Mouse (Mus musculus) A20 (cell line): Measurements from ENCODE around the gene Rbm20.

Experiments used
- DNase-seq: peaks from one replicate; pipeline ENCODE4 v3.0.0-alpha.2; 2011; ENCODE audit warnings: low read depth, low spot score

Gene Rbm20

GRCm38 (mm10) chr19:53810024-53810423, 132.9 kb downstream of the Rbm20 start:
- DNase-seq, result no peak

GRCm38 (mm10) chr19:53810584-53810983, 133.5 kb downstream of the Rbm20 start:
- no peak for DNase-seq

DNA sequence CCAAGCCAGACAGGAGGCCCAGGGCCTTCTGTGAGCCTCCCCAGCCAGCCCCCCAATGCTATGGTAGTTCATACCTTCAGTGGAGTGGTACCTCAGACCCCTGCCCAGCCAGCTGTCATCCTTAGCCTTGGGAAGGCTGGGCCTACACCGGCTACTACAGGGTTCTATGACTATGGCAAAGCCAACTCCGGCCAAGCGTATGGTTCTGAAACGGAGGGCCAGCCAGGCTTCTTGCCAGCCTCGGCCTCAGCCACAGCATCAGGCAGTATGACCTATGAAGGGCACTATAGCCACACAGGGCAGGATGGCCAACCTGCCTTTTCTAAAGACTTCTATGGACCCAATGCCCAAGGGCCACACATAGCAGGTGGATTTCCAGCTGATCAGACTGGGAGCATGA, 136.5 kb downstream of the Rbm20 start:
- no peak for DNase-seq

DNA sequence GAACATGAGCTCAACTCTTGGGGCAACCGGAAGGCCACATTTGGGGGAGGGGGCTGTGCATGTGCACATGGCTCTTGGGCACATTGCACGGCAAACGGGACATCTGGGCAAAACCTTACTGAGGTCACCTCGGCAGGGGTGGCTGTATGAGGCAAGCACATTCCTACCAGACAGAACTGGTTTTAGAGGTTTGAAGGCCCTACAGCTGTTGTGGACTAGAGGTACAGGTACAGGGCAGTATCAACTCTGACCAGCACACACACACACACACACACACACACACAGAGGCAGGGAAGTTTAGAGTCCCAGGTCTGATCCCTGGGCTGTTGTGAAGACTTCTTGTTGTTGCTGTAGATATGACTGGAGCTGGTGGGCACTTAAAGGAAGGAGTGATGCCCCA, 138.6 kb downstream of the Rbm20 start:
- DNase-seq, result no peak

DNA sequence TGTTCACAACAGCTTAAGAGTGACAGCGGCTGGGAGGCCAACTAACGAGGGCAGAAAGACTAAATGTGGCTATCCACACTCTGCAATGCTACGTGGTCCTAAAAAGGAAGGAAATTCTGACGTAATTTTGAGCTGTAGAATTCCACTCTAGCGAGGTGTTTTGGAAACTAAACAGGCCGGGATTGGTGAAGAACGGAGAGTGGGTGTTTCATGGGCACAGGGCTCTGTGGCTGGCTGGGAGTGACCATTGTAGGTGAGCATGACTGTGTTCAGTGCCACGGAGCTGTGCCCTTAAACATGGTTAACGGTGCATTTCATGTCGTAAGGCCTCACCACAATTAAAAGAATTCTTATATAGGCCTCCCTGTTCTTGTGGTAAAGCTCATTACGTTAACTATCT, 139.1 kb downstream of the Rbm20 start:
- DNase-seq, result no peak

GRCm38 (mm10) chr19:53819299-53819698, 142.2 kb downstream of the Rbm20 start:
- no peak for DNase-seq

GRCm38 (mm10) chr19:53821241-53822120, 144.4 kb downstream of the Rbm20 start:
- no peak for DNase-seq

DNA sequence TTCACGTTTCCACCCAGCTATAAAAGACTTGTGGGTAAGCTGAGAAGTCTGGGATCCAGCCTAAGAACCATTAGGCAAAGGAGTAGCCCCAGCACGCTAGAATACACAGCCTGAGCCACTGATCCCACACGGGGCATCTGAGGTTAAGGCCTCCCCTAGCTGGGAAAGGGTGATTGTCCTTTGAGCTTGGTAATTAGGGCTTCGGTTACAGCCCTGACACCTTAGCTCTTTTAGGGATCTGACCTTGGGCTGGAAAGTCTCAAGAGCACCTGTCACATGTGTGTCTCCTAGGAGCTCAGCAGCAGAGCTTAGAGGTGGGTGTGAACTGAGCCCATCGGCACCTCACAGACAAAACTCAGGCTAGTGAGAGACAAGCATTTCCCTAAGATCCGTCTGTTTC, 146.7 kb downstream of the Rbm20 start:
- no peak for DNase-seq

DNA sequence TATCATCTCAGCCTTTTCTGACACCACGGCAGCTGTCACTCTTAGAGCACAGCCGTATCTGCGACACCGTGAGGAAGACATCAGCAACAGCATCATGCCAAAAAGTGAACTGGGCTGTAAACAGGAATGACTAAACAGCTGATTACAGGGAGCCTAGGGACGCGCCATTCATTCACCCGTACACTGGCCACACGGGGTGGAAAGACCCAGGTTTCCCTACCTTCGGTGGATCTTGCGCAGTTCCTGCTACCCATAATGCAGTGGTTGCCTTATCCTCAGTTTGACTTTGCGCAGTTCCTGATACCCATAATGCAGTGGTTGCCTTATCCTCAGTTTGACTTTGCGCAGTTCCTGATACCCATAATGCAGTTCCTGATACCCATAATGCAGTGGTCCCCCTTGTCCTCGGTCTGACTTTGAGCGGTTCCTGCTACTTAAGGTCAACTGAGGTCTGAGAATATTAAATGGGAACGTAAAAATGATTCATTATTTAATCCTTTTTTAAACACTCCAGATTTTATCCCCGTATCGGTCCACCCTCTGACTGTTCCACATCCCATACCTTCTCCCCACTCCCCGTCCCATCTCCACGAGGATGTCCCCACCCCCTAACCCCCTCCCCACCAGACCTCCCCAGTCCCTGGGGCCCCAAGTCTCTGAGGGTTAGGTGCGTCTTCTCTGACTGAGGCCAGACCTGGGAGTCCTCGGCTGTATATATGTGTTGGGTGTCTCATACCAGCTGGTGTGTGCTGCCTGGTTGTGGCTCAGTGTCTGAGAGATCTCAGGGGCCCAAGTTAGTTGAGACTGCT, 148.0 kb downstream of the Rbm20 start:
- DNase-seq, result no peak

DNA sequence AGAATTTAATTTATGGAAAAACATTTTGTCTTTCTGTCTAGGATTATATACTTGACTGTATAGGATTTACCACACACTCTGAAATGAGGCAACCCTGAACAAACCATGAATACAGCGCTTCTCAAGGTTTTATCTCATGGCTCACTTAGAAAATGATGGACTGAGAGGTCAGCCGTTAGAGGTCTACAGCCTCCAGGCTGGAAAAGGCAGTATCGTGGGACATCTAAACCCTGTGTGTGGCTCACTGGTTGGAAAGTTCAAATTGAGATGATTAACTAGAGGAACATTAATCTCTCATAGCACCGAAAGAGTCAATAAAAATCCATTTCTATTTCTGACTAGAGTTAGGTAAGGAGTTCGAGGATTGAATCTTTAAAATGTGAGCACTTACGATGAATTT, 152.9 kb downstream of the Rbm20 start:
- no peak for DNase-seq

- no peak for DNase-seq
Observed at GRCm38 (mm10) chr19:53830407-53831163, 153.5 kb downstream of the Rbm20 start.

DNA sequence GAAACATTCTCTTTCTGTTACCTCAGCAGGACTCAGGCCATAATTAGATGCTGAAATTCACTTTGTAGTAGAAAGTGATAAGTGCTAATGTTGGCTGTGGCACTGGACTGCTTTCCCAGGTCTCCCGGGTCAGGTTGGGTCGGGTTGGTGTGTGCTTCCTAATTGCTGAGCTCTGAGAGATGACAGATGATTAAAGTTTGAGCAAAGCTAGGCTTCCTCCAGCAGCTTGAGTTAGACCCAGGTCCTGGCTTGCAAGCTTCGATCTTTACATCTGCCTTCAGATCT, 154.0 kb downstream of the Rbm20 start:
- DNase-seq, result no peak

GRCm38 (mm10) chr19:53832512-53832911, 155.4 kb downstream of the Rbm20 start:
- DNase-seq, result no peak

- DNase-seq, result no peak
Observed at GRCm38 (mm10) chr19:53833745-53834369, 156.8 kb downstream of the Rbm20 start.

DNA sequence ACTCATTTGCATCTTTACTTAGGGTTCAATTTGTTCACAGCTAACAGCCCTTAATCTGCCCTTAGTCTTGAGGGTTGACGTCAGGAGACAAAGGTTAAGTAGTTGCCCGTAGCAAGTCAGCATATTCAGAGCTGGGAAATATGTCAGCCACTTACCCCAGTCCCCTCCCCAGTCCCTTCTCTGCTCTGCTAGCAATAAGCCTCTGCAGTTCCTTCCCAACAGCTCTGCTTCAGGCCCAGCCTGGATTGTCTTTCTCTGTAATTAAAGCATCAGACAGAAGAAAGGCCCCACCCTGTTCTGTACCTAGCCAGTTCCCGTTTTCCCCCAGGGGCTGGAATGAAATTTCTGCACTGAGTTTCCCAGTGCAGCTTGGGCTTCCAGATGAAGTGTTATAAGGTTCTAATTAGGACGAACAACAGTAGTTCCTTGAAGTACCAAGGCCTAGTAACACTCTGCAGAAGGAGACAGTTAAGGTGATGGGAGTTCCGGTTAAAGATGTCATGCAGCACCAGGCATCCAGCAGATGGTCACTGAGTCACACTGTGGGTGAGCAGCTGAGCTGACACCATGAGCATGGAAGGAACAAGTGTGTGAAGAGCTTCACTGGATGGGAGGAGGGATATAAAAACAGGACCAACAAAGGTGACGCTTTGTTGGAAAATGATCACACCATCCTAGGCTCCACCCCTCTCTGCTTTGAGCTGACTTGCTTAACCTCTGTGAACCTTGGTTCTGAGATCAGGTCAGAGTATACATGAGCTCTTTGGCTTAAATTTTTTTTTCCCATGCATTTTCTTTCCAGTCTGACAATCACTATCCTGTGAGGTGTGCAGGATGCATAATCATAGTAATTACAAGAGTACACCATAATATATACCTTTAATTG, 159.7 kb downstream of the Rbm20 start:
- no peak for DNase-seq

- no peak for DNase-seq
Observed at GRCm38 (mm10) chr19:53838850-53839249, 161.7 kb downstream of the Rbm20 start.

DNA sequence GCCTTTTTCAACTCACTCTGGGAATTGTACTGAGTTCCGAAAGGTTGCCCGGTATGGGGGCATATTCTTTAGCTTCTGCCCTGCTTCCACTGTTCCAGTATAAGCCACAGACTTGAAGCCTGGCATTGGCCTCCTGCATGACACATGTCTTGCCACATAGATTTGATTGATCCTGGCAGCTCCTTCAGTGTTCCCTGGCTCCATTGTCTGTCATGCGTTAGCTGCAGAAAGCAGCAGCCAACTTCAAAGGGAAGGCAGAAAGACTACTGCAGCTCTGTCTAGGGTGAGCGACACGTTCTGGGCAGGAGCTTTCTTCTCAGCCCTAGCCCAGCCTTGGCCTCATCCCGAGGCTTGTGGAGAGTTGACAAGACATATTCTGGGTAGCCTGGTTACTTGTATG, 162.7 kb downstream of the Rbm20 start:
- no peak for DNase-seq

DNA sequence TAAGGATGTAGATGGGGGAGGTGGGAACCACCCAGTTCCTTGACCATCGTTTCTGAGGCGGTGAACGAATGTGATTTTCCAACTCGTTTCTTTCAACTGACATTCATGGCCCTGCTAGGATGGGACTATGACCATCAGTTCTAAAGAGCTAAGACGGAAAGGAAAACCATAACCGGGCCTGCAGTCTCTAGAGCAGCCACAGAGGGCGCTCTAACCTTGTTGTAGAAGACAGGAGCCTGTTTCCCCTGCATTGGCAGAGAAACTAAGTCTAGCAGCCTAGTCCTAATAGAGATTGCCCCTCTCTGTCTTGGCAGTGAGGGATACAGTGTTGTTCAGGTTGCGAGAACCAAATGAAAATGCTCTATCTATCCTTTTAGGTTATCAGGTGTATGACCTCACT, 164.8 kb downstream of the Rbm20 start:
- DNase-seq, result peak; percentile 55

DNA sequence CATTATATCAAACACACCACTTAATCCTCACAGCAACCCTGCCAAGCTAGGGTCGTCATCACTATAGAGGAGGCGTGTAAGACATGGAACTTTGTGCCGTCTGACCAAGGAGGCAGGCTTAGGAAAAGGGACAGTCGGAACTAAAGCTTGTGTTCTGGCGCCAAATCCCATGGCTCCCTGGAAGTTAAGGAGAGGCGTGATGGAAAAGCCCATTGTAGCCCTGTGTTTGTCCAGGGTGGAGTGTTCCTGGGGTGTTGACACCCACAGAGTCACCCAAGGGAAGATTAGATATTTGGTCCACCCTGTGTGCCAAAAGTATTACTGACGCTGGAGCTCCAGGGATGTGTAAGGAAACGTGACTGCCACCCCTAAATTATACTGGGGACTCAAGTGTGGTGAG, 166.9 kb downstream of the Rbm20 start:
- no peak for DNase-seq

- DNase-seq, result no peak
Observed at GRCm38 (mm10) chr19:53848272-53848995, 171.3 kb downstream of the Rbm20 start.
